Mouse (Mus musculus) retina, postnatal 1 day (tissue): ENCODE results near the gene 4932438A13Rik.
A peak's percentile ranks its signal among the peaks of the same experiment; 100 is the strongest.

ENCODE experiments used
- DNase-seq: peaks from one replicate; pipeline ENCODE4 v3.0.0-alpha.2; 2012

Gene 4932438A13Rik

DNA sequence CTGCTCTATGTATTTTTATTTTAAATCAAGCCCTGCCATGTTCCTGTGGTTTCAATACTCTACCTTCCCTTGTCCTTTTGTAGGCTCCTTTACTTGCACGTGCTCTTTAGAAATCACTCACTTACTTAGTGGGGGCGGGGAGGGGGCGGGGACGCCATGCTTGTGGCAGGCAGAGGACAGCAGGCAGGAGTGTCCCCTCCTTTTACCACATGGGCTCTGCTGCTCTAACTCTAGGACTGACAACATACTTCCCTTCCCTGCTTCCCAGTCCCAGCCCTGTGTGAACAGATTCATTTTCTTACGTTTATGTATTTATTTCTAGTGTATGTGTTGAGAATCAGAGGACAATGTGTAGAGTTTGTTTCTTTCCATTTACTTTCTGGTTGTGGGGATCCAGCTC is 78.7 kb downstream of the 4932438A13Rik start:
- no peak for DNase-seq

DNA sequence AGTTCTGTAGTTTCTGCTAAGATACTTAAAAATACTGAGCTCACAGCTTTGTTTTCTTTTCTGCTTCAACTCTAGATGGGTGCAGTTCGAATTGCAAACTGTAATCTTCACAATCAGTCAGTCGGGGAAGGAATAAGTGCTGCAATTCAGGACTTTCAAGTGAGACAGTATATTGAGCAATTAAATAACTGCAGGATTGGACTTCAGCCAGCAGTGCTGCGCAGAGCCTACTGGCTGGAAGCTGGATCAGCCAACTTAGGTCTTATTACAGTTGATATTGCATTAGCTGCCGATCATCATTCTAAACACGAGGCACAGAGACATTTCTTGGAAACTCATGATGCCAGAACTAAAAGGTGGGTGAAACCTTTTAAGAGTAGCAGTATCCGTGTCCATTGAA is 79.2 kb downstream of the 4932438A13Rik start:
- no peak for DNase-seq

- DNase-seq = no peak
Observed at GRCm38 (mm10) chr3:36943706-36944105, 80.8 kb downstream of the 4932438A13Rik start.

DNA sequence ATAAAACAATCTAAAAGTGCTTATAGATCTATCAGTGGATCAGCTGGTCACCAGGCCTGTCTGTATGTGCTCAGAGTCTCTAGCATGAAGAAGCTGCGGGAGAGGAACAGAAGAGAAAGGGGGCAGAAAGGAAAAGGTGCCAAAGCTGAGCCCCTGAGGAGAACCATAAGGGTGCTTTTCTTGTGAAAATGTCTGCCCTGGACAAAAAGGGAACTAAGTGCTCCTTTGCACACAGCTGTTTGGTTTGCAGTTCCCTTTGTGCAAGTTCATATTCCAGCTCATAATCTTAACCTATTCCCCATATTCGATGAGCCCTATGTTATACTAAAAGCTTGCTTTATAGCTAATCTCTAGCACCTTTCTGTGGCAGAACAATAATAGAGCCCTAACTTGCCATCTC is 175.1 kb downstream of the 4932438A13Rik start:
- no peak for DNase-seq

GRCm38 (mm10) chr3:37039811-37040210 is 176.9 kb downstream of the 4932438A13Rik start:
- no peak for DNase-seq

DNA sequence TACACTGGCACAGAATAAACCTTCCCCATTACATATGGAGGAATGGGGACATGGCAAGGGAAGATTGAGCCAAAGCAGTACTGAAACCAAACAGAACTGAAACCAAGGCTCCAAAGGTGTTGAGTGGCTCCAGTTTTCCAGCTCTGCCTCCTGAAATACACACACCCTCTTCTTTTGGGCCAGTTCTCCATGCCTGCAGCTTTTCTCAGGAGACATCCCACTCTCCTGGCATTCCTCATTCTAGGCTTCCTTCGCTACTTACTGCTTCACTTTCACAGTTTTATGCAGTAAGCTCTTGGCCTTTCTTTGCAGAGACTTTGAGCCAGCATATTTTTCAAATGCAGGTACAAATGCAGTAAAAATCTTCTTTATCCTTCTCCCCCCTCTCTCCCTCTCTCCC is 188.6 kb downstream of the 4932438A13Rik start:
- no peak for DNase-seq

DNA sequence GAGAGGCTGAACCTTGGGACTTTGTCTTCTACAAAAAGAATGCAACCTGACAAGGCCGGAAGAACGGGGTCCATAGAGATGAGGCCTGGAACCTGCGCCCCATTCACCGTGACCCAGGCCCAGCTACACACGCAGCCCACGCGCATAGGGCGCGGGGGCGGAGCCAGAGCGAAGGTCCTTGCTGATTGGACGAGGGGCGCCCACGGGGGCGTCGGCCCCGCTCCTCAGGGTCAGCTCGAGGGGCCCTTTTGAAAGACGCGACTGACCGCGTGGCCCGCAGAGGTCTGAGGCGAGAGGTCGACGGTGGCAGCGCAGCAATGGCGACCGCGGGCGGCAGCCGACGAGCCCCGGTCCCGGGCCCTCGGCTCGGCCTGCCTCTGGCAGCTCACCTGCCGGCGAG is 200.5 kb downstream of the 4932438A13Rik start, which contains the start of gene Adad1:
TSS of gene Adad1 (plus strand) at position 122 of the 400 bp plus-strand sequence.
- DNase-seq = peak; percentile 5

- no peak for DNase-seq
Observed at GRCm38 (mm10) chr3:37073211-37073610, 210.3 kb downstream of the 4932438A13Rik start.

- DNase-seq = no peak
Observed at GRCm38 (mm10) chr3:37084860-37085259, 222.0 kb downstream of the 4932438A13Rik start.

DNA sequence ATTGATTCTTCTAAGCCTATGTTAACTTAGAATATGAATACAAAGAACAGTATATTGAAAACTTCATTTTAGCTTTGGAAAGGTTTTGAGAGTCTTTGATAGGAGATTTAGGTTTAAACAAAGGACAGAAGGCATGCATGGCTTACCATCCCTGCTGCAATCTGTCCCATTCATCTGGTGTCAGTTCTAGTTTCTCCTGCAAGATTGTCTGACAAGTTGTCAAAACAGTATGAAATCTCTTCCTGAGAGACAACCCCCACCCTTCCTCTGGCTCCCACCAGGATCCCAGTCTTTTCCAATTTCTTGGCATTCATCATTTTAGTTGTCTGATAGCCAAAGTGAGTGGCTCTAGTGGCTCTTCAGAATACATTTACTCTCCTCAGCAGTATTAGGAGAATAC is 227.8 kb downstream of the 4932438A13Rik start:
- DNase-seq = no peak
